Mouse (Mus musculus) heart, embryonic 13.5 days (tissue): Measurements from ENCODE around the gene Fto. TPM values are rescaled to one million over a fixed set of nuclear protein-coding genes. Genes with fewer than 3 reads are reported as not detected.

Experiments used
- ATAC-seq: fragments of 200-750 bp; cut with Nextera tagmentation; 2 replicates; pipeline ENCODE4 v1.8.0; 2017; ENCODE audit warnings: moderate TSS enrichment; ENCODE audit not compliant: insufficient number of reproducible peaks, low FRiP score, low TSS enrichment; ENCODE audit errors: extremely low read depth
- H3K27ac ChIP-seq: fragments of 300-500 bp; sonication (generic); replicated peaks from 2 replicates; pipeline ENCODE4 v1.5.1; 2015; ENCODE audit warnings: moderate library complexity, mild to moderate bottlenecking, inconsistent platforms
- H3K27me3 ChIP-seq: fragments of 300-500 bp; sonication (generic); replicated peaks from 2 replicates; pipeline ENCODE4 v1.6.1; 2015; ENCODE audit warnings: mild to moderate bottlenecking, inconsistent platforms
- H3K36me3 ChIP-seq: fragments of 300-500 bp; sonication (generic); 2 replicates; pipeline ENCODE4 v1.6.1; 2015; ENCODE audit warnings: mild to moderate bottlenecking, inconsistent platforms
- H3K4me1 ChIP-seq: fragments of 300-500 bp; sonication (generic); 2 replicates; pipeline ENCODE4 v1.6.1; 2015; ENCODE audit warnings: inconsistent platforms
- H3K4me2 ChIP-seq: fragments of 300-500 bp; sonication (generic); 2 replicates; pipeline ENCODE4 v1.6.1; 2015; ENCODE audit warnings: inconsistent platforms, mild to moderate bottlenecking, moderate library complexity
- H3K4me3 ChIP-seq: fragments of 300-500 bp; sonication (generic); 2 replicates; pipeline ENCODE4 v1.5.1; 2015; ENCODE audit warnings: moderate library complexity, mild to moderate bottlenecking, inconsistent platforms
- H3K9ac ChIP-seq: fragments of 300-500 bp; sonication (generic); 2 replicates; pipeline ENCODE4 v1.6.1; 2015; ENCODE audit warnings: inconsistent platforms, mild to moderate bottlenecking, moderate library complexity
- H3K9me3 ChIP-seq: fragments of 300-500 bp; sonication (generic); 2 replicates; pipeline ENCODE4 v1.6.1; 2016; ENCODE audit warnings: inconsistent platforms
- WGBS: fragments of 180-500 bp; shearing (Covaris S2); methylation state at CpG from one replicate; pipeline ENCODE4 v1.1.7; 2015; ENCODE audit warnings: mixed read lengths; 5-methylcytosine and 5-hydroxymethylcytosine counted together
- polyA plus RNA-seq: library from polyadenylated mRNA; unstranded; fragments of >200 nt; fragmentation: Nextera tagmentation; extraction: Ambion mirVana; gene quantifications from 2 replicates; pipeline ENCODE4 v1.2.1, GENCODE M21; 2015

Fto gene
- polyA plus RNA-seq, 1 experiment from 2014 or later, result 64.3 TPM

DNA sequence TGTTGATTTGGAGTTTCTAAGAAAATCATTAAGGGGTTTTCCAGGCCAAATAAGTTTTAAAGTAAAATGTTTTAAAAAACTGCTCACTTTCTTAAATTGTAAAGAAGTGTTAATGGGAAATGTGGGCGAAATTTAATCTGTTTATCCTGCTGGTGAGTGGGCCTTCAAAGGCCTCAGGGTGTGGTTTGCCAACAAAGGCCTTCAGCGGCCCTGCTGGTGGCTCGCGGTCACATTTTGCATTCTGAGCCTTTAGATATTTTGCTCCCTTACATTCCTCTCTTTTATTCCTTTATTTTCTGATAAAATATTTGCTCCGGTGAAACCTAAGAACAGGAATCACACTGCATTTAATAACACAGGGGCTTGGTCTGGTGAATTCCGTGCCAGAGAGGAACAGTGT is 64.0 kb downstream of the Fto start:
- Histone ChIP-seq H3K4me3 (no peak overlapping the region), H3K9me3 (no peaks in the 10 kb centered on the region), H3K4me2 (no peak overlapping the region), H3K27me3 (no peaks in the 10 kb centered on the region), H3K27ac (0 out of 2 replicates have a peak overlapping the region, but pooled peaks have one; percentile 3), H3K36me3 (no peaks in the 10 kb centered on the region), H3K4me1 (peaks cover 93% of the 10 kb centered on the region), H3K9ac (peak overlapping the region; percentile 33; the same call in 1 of the 2 replicates)
- WGBS, result 72% methylated on average over 6 of the region's 6 CpGs
- ATAC-seq, result no peak

GRCm38 (mm10) chr8:91378846-91379499 is 65.6 kb downstream of the Fto start:
- H3K4me1 ChIP-seq, result peaks cover 76% of the 10 kb centered on the region
- no peak overlapping the region for H3K27ac ChIP-seq
- H3K36me3 ChIP-seq, result no peaks in the 10 kb centered on the region
- WGBS, result 65% methylated on average over 13 of the region's 13 CpGs
- no peaks in the 10 kb centered on the region for H3K27me3 ChIP-seq
- no peak for ATAC-seq
- no peak overlapping the region for H3K9ac ChIP-seq
- no peak overlapping the region for H3K4me2 ChIP-seq
- H3K4me3 ChIP-seq, result no peak overlapping the region
- no peaks in the 10 kb centered on the region for H3K9me3 ChIP-seq

GRCm38 (mm10) chr8:91380796-91381542 is 67.6 kb downstream of the Fto start:
- no peaks in the 10 kb centered on the region for H3K9me3 ChIP-seq
- H3K27ac ChIP-seq, result peak overlapping the region; percentile 40
- H3K4me3 ChIP-seq, result no peak overlapping the region
- H3K4me2 ChIP-seq, result peak overlapping the region; percentile 32
- 13% methylated on average over 10 of the region's 10 CpGs for WGBS
- no peaks in the 10 kb centered on the region for H3K36me3 ChIP-seq
- H3K27me3 ChIP-seq, result no peaks in the 10 kb centered on the region
- ATAC-seq, result no peak
- H3K9ac ChIP-seq, result 0 out of 2 replicates have a peak overlapping the region, but pooled peaks have one; percentile 5
- H3K4me1 ChIP-seq, result peaks cover 57% of the 10 kb centered on the region

DNA sequence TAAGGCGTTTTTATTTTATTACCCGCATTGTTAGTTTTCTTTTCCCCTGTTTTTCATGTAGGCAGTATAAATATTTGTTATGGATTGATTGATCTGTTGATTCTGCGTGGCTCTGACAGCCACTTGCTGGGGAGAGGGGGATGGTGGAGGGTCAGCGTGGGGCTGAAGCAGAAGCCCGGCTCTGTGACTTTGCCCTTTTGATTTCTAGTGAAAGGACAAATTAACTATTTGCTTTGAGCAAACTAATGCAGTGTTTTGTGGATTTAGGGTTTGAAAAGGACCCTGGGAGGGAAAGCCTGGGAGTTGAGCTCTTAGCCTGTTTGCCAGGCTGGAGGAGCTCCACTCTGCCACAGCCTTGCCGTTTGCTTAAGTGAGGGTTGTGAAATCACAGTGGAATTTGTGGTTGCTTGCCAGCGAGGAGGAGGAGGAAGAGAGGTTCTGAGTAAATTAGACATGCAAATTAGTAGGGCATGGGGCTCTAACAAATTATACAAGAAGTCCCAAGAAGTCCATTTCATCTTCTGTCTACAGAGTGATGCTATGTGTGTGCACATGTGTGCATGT is 68.3 kb downstream of the Fto start:
- H3K9ac ChIP-seq, result peak overlapping the region; percentile 50; the same call in 1 of the 2 replicates
- H3K27me3 ChIP-seq, result no peaks in the 10 kb centered on the region
- H3K27ac ChIP-seq, result peak overlapping the region; percentile 40

DNA sequence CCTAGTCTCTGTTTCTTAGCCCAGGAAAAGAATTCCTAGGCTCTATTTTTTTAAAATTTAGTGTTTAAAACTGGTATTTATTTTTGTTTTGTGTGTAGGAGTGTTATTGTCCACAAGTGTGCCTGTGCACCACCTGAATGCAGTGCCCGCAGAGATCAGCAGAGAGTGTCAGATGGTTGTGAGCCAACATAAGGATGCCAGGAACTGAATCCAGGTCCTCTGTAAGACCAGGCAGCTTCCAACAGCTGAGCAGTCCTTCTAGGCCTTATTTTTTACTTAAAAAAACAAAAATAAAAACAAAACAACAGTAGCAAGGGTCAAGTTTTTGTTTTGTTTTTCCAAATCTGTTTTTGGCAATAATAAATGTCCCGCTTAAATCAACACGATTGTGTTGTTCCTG is 69.9 kb downstream of the Fto start:
- H3K4me2 ChIP-seq, result no peak overlapping the region
- no peaks in the 10 kb centered on the region for H3K9me3 ChIP-seq
- peaks cover 36% of the 10 kb centered on the region for H3K4me1 ChIP-seq
- no peak overlapping the region for H3K9ac ChIP-seq
- ATAC-seq, result no peak
- no peaks in the 10 kb centered on the region for H3K27me3 ChIP-seq
- H3K4me3 ChIP-seq, result no peak overlapping the region
- 86% methylated on average over 3 of the region's 3 CpGs for WGBS
- no peak overlapping the region for H3K27ac ChIP-seq
- H3K36me3 ChIP-seq, result no peaks in the 10 kb centered on the region

More for the DNA sequence above, 68.3 kb downstream of the Fto start:
- no peaks in the 10 kb centered on the region for H3K36me3 ChIP-seq
- H3K4me1 ChIP-seq, result peaks cover 50% of the 10 kb centered on the region
- no peak overlapping the region for H3K4me3 ChIP-seq
- ATAC-seq, result no peak
- 30% methylated on average over 7 of the region's 7 CpGs for WGBS
- H3K4me2 ChIP-seq, result peak overlapping the region; percentile 32
- no peaks in the 10 kb centered on the region for H3K9me3 ChIP-seq

- 84% methylated on average over 11 of the region's 11 CpGs for WGBS
- no peak for ATAC-seq
- H3K27ac ChIP-seq, result no peak overlapping the region
- H3K36me3 ChIP-seq, result no peaks in the 10 kb centered on the region
- no peaks in the 10 kb centered on the region for H3K9me3 ChIP-seq
- no peaks in the 10 kb centered on the region for H3K27me3 ChIP-seq
- H3K9ac ChIP-seq, result no peak overlapping the region
- H3K4me3 ChIP-seq, result no peak overlapping the region
- H3K4me2 ChIP-seq, result no peak overlapping the region
- peaks cover 35% of the 10 kb centered on the region for H3K4me1 ChIP-seq
These were observed 70.5 kb downstream of the Fto start for GRCm38 (mm10) chr8:91383811-91384210.

- H3K4me3 ChIP-seq, result no peak overlapping the region
- no peaks in the 10 kb centered on the region for H3K27me3 ChIP-seq
- no peak overlapping the region for H3K27ac ChIP-seq
- 87% methylated on average over 3 of the region's 3 CpGs for WGBS
- no peak overlapping the region for H3K9ac ChIP-seq
- no peaks in the 10 kb centered on the region for H3K9me3 ChIP-seq
- no peak for ATAC-seq
- no peaks in the 10 kb centered on the region for H3K36me3 ChIP-seq
- H3K4me2 ChIP-seq, result no peak overlapping the region
- H3K4me1 ChIP-seq, result peaks cover 33% of the 10 kb centered on the region
These were observed 71.1 kb downstream of the Fto start for GRCm38 (mm10) chr8:91384389-91384788.

DNA sequence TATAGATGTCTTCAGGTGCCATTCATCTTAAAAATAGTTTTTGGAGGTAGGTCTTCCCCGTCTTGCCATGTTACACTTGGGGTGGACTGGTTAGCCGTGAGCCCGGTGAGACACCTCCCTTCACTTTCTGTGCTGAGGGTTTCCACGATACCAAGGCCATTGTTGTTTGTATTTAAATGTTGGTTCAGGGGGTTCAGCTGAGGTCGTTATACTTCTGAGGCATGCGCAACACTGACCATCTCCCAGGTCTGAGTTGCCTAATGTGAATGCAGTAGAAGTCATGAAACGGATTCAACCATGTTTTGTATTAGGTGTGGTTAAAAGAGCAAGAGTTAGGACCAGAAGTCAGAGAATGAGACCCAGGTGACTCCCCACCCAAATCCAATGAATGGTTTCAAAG is 72.5 kb downstream of the Fto start:
- WGBS, result 87% methylated on average over 7 of the region's 7 CpGs
- Histone ChIP-seq H3K9ac (no peak overlapping the region), H3K4me1 (peaks cover 30% of the 10 kb centered on the region), H3K27me3 (no peaks in the 10 kb centered on the region), H3K27ac (no peak overlapping the region), H3K9me3 (no peaks in the 10 kb centered on the region), H3K4me3 (no peak overlapping the region), H3K36me3 (no peaks in the 10 kb centered on the region), H3K4me2 (no peak overlapping the region)
- no peak for ATAC-seq

- WGBS, result 68% methylated on average over 9 of the region's 9 CpGs
- ATAC-seq, result no peak
- Histone ChIP-seq H3K36me3 (no peaks in the 10 kb centered on the region), H3K9me3 (no peaks in the 10 kb centered on the region), H3K9ac (no peak overlapping the region), H3K4me1 (peaks cover 43% of the 10 kb centered on the region), H3K27ac (no peak overlapping the region; the same call in 1 of the 2 replicates), H3K4me2 (no peak overlapping the region), H3K27me3 (no peaks in the 10 kb centered on the region), H3K4me3 (no peak overlapping the region)
These were observed 77.2 kb downstream of the Fto start for GRCm38 (mm10) chr8:91390369-91391020.

GRCm38 (mm10) chr8:91392261-91392660 is 78.9 kb downstream of the Fto start:
- H3K36me3 ChIP-seq, result no peaks in the 10 kb centered on the region; the same call in 1 of the 2 replicates
- H3K27ac ChIP-seq, result no peak overlapping the region
- no peak overlapping the region for H3K4me2 ChIP-seq
- H3K9ac ChIP-seq, result no peak overlapping the region
- H3K27me3 ChIP-seq, result no peaks in the 10 kb centered on the region
- 57% methylated on average over 7 of the region's 7 CpGs for WGBS
- H3K4me1 ChIP-seq, result peaks cover 43% of the 10 kb centered on the region
- no peaks in the 10 kb centered on the region for H3K9me3 ChIP-seq
- H3K4me3 ChIP-seq, result no peak overlapping the region
- no peak for ATAC-seq

- H3K4me1 ChIP-seq, result peaks cover 28% of the 10 kb centered on the region
- no peak overlapping the region for H3K27ac ChIP-seq
- H3K36me3 ChIP-seq, result no peaks in the 10 kb centered on the region; the same call in 1 of the 2 replicates
- 76% methylated on average over 6 of the region's 6 CpGs for WGBS
- no peak overlapping the region for H3K9ac ChIP-seq
- H3K27me3 ChIP-seq, result no peaks in the 10 kb centered on the region
- H3K4me2 ChIP-seq, result no peak overlapping the region
- no peak overlapping the region for H3K4me3 ChIP-seq
- H3K9me3 ChIP-seq, result no peaks in the 10 kb centered on the region
- no peak for ATAC-seq
These were observed 82.2 kb downstream of the Fto start for GRCm38 (mm10) chr8:91395340-91396055.
